Mouse (Mus musculus): Measurements from ENCODE around the gene Mapk8ip2. TPM values are rescaled to one million over a fixed set of nuclear protein-coding genes. Genes with fewer than 3 reads are reported as not detected.

Mapk8ip2 gene
- polyA plus RNA-seq (2012; rRNA removed) = 0.11 and 0.13 TPM in 2 replicates

DNA sequence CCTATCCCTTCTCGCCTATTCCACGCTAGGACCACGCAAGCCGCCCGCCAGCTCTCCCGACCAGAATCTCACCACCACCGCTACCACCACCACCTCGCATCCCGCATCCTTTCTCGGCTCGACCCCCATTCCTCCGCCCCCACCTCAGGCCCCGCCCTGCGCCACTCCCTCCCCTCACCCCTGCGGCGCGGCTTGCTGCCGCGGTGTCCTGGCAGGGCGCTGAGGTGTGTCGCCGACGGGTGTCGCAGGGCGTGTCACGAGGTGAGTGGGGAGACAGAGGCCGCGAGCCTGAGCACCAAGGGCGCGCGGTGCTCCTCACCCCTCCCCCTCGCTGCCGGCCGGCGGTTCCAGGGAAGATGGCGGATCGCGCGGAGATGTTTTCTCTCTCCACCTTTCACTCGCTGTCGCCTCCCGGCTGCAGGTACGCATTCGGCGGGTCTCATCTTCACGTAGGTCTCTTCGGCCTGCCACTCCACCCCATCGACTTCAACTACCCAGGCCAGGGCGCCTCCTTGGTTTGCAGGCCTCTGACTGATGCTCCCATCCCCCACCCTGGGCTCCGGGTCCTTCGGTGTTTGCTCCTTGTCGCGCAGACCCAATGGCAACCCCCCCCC is at the start of gene Mapk8ip2:
Gene Mapk8ip2 (plus strand): TSS at position 49 of the 614 bp plus-strand sequence.
- TF ChIP-seq POLR2A (IDR thresholded peaks at IDR 0.05; ENCODE audit: control insufficient read depth, extremely low read depth, insufficient read depth, low read length, poor library complexity) (no peak), CTCF (IDR thresholded peaks at IDR 0.05; ENCODE audit: borderline replicate concordance, control insufficient read depth, extremely low read depth, insufficient read depth, low read length, poor library complexity) (no peak)
- Histone ChIP-seq H3K36me3 (ENCODE audit: control insufficient read depth, insufficient read depth, low read length) (no peaks in the 10 kb centered on the region), H3K27me3 (ENCODE audit: control insufficient read depth, insufficient read depth, low read length) (peaks cover 8% of the 10 kb centered on the region; the same call in 1 of the 2 replicates), H3K27ac (ENCODE audit: control insufficient read depth, insufficient read depth, low read length) (no peak within 1 kb of the TSS), H3K4me1 (replicated peaks; ENCODE audit: control insufficient read depth, insufficient read depth, low read length) (peaks cover 11% of the 10 kb centered on the region), H3K4me3 (ENCODE audit: control insufficient read depth, insufficient read depth, low read length) (no peak within 1 kb of the TSS)
- DNase-seq = no peak
- 6% methylated on average over 53 of the region's 53 CpGs for WGBS

DNA sequence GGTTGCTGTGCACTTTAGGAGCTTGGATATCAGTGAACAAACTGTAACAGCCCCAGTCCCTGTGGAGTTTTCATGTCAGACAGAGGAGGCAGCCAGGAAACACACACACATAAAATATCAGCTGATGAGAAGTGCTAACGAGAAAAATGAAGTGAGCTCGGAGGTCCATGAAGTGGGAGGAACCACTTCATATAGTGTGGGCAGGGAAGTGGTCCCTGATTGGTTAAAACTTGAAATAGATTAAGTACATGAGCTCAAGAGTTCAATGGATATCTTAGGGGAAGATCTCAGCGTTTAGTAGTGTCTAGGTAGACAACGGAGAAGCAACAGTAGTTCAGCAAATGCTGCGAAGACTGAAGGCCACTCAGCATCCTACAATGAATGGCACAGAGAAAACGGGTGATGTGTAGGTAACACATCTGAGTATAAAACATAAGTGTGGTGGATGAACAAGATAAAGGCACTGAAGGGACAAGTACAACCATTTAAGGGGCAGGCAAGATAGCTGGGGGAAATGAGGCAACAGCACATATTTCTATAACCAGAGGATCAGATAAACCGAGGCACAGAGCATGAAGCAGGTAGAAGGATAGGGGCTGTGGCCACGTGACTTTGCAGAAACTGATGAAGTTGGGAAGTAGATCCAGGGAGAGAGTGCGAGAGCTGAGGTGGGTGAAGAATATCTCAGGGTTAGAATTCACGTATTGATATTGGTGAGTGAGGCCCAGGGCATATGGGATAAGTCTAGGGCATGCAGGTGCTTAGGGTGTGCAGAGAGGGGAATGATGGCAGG is 48.7 kb upstream of the Mapk8ip2 start:
- 77% methylated on average over 10 of the region's 10 CpGs for WGBS
- Histone ChIP-seq H3K4me3 (ENCODE audit: control insufficient read depth, insufficient read depth, low read length) (no peak overlapping the region), H3K4me1 (replicated peaks; ENCODE audit: control insufficient read depth, insufficient read depth, low read length) (no peaks in the 10 kb centered on the region), H3K27me3 (ENCODE audit: control insufficient read depth, insufficient read depth, low read length) (no peaks in the 10 kb centered on the region), H3K36me3 (ENCODE audit: control insufficient read depth, insufficient read depth, low read length) (no peaks in the 10 kb centered on the region), H3K27ac (ENCODE audit: control insufficient read depth, insufficient read depth, low read length) (no peak overlapping the region)
- TF ChIP-seq POLR2A (IDR thresholded peaks at IDR 0.05; ENCODE audit: control insufficient read depth, extremely low read depth, insufficient read depth, low read length, poor library complexity) = no peak
- TF ChIP-seq CTCF (IDR thresholded peaks at IDR 0.05; ENCODE audit: borderline replicate concordance, control insufficient read depth, extremely low read depth, insufficient read depth, low read length, poor library complexity) = no peak
- DNase-seq = no peak

DNA sequence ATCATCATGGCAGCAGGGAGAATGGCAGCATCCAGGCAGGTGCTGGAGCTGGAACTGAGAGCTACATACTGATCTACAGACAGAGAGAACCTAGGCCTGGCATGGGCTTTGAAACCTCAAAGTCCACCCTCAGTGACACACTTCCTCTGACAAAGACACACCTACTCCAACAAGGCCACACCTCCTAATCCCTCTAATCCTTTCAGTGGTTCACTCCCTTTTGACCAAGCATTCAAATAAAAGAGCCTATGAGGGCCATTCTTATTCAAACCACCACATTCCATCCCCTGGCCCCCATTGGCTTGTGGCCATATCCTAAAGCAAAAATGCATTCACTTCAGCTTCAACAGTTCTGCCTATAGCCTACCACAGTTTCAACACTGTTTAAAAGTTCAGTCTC is 47.0 kb upstream of the Mapk8ip2 start:
- no peak for TF ChIP-seq POLR2A (IDR thresholded peaks at IDR 0.05; ENCODE audit: control insufficient read depth, extremely low read depth, insufficient read depth, low read length, poor library complexity)
- no peak for TF ChIP-seq CTCF (IDR thresholded peaks at IDR 0.05; ENCODE audit: borderline replicate concordance, control insufficient read depth, extremely low read depth, insufficient read depth, low read length, poor library complexity)

DNA sequence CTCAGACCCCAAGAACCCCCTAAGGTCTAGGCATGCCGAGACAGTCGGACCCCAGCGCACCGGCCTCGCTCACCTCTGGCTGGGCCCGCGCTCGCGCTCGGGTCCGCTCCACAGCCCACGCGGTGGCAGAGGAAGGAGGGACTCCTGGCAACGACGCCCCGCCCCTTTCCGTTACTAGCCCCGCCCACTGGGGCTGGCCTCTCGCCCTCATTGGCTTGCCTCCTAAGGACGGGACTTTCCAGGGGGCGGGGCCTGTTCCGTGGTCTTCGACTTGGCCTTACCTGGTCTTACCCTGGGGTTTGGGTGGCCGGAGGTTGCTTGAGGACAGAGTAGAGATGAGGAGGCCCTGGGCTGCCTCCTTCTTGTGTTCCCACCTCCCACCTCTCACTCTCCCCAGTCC is 43.6 kb upstream of the Mapk8ip2 start, which contains the start of gene Syce3:
Gene Syce3 (minus strand): TSS at position 386 of the 400 bp plus-strand sequence.
- H3K36me3 ChIP-seq (ENCODE audit: control insufficient read depth, insufficient read depth, low read length) = no peaks in the 10 kb centered on the region
- no peak for DNase-seq
- no peaks in the 10 kb centered on the region for H3K4me1 ChIP-seq (replicated peaks; ENCODE audit: control insufficient read depth, insufficient read depth, low read length)
- no peak within 1 kb of the TSS for H3K27ac ChIP-seq (ENCODE audit: control insufficient read depth, insufficient read depth, low read length)
- H3K27me3 ChIP-seq (ENCODE audit: control insufficient read depth, insufficient read depth, low read length) = no peaks in the 10 kb centered on the region
- no peak for TF ChIP-seq POLR2A (IDR thresholded peaks at IDR 0.05; ENCODE audit: control insufficient read depth, extremely low read depth, insufficient read depth, low read length, poor library complexity)
- no peak for TF ChIP-seq CTCF (IDR thresholded peaks at IDR 0.05; ENCODE audit: borderline replicate concordance, control insufficient read depth, extremely low read depth, insufficient read depth, low read length, poor library complexity)
- H3K4me3 ChIP-seq (ENCODE audit: control insufficient read depth, insufficient read depth, low read length) = no peak within 1 kb of the TSS
- WGBS = 89% methylated on average over 24 of the region's 24 CpGs

More for the DNA sequence above, 47.0 kb upstream of the Mapk8ip2 start:
- H3K4me1 ChIP-seq (replicated peaks; ENCODE audit: control insufficient read depth, insufficient read depth, low read length) = no peaks in the 10 kb centered on the region
- no peaks in the 10 kb centered on the region for H3K36me3 ChIP-seq (ENCODE audit: control insufficient read depth, insufficient read depth, low read length)
- H3K4me3 ChIP-seq (ENCODE audit: control insufficient read depth, insufficient read depth, low read length) = no peak overlapping the region
- DNase-seq = no peak
- no peak overlapping the region for H3K27ac ChIP-seq (ENCODE audit: control insufficient read depth, insufficient read depth, low read length)
- H3K27me3 ChIP-seq (ENCODE audit: control insufficient read depth, insufficient read depth, low read length) = no peaks in the 10 kb centered on the region

DNA sequence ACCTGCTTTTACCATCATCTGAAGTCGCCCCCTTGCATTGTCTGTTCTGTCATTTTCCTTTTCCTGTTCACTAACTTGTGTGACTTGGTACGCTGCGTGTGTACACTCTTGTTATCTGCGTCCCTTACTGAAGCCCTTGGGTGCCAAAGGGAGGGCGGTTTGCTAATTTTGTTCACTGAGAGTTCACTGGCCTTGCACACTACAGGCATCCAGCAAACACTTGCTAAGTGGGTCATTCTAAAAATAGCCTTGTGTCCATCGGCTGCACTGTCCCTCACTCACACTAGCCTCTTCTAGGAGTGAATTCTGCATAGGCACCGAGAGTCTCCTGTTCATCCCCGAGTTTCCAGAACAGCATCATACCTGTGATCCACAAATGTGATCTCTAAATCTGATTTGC is 38.4 kb upstream of the Mapk8ip2 start:
- Histone ChIP-seq H3K27me3 (ENCODE audit: control insufficient read depth, insufficient read depth, low read length) (no peaks in the 10 kb centered on the region), H3K4me3 (ENCODE audit: control insufficient read depth, insufficient read depth, low read length) (no peak overlapping the region), H3K36me3 (ENCODE audit: control insufficient read depth, insufficient read depth, low read length) (peaks cover under 1% of the 10 kb centered on the region; the same call in 1 of the 2 replicates), H3K4me1 (replicated peaks; ENCODE audit: control insufficient read depth, insufficient read depth, low read length) (no peaks in the 10 kb centered on the region), H3K27ac (ENCODE audit: control insufficient read depth, insufficient read depth, low read length) (no peak overlapping the region)
- TF ChIP-seq CTCF (IDR thresholded peaks at IDR 0.05; ENCODE audit: borderline replicate concordance, control insufficient read depth, extremely low read depth, insufficient read depth, low read length, poor library complexity) (no peak), POLR2A (IDR thresholded peaks at IDR 0.05; ENCODE audit: control insufficient read depth, extremely low read depth, insufficient read depth, low read length, poor library complexity) (no peak)
- 96% methylated on average over 8 of the region's 8 CpGs for WGBS
- no peak for DNase-seq

DNA sequence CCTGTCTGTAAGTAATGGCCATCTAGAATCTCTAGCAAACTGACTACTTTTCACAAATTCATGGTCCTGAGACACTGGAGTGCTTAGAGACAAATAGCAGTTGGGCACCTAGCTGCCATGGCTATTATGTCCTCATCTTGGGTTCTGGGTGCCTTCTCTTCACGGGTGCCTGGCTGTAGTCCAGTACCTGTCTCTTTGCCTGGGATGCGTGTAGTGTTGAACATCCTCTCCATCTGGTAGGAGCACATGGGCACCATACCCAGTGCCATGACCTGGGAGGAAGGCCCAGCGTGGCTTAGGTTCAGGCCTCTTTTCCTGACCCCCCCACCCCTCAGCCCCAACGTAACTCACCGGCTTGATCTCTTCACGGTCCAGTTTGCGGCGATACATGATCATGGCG is 31.8 kb upstream of the Mapk8ip2 start:
- H3K27ac ChIP-seq (ENCODE audit: control insufficient read depth, insufficient read depth, low read length) = no peak overlapping the region

More for the DNA sequence above, 31.8 kb upstream of the Mapk8ip2 start:
- no peak overlapping the region for H3K4me3 ChIP-seq (ENCODE audit: control insufficient read depth, insufficient read depth, low read length)
- TF ChIP-seq CTCF (IDR thresholded peaks at IDR 0.05; ENCODE audit: borderline replicate concordance, control insufficient read depth, extremely low read depth, insufficient read depth, low read length, poor library complexity) = no peak
- no peak for TF ChIP-seq POLR2A (IDR thresholded peaks at IDR 0.05; ENCODE audit: control insufficient read depth, extremely low read depth, insufficient read depth, low read length, poor library complexity)
- WGBS = 94% methylated on average over 9 of the region's 9 CpGs
- DNase-seq = no peak
- peaks cover 11% of the 10 kb centered on the region for H3K36me3 ChIP-seq (ENCODE audit: control insufficient read depth, insufficient read depth, low read length)
- no peaks in the 10 kb centered on the region for H3K4me1 ChIP-seq (replicated peaks; ENCODE audit: control insufficient read depth, insufficient read depth, low read length)
- H3K27me3 ChIP-seq (ENCODE audit: control insufficient read depth, insufficient read depth, low read length) = no peaks in the 10 kb centered on the region
